Mouse (Mus musculus): ENCODE measurements around the gene Selenof.

The Selenof gene

DNA sequence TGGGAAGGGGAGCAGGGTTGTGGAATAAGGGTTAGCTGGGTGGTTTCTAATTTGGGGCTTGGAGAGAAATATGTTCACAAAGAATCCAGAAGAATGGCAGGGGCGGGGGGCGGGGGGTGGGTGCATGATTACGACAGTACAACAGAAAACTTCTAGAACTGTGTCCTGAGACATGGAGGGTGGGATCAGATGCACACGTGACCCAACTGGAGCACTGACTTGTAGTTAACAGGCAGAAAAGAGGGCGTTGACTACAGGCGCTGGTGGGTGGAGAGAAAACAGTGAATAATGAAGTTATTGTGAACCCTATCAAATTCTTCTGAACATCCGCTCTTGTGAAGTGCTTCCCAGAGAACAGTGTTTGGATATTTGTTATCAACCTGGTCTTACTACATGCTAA is 6.2 kb upstream of the Selenof start:
- DNase-seq (ENCODE audit: low read depth) = no peak

DNA sequence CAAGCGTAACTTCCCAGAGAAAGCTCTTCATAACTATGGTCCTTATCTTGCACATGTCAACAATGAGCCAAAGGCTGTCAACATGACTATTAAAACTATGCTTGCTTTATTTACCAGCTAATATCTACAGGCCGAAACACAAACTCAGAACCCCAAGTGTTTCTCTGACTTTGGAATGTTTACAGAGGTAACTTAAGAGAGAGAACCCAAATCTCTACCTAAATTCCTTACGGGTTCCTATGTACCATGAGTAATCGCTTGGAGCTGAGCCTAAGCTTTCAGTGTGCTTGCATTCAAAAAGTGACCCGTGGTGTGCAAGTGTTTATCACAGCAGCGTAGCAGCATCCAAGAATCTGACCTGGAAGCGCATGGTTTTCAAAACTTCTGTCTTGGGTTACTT is 4.9 kb upstream of the Selenof start:
- DNase-seq (ENCODE audit: low read depth) = no peak

DNA sequence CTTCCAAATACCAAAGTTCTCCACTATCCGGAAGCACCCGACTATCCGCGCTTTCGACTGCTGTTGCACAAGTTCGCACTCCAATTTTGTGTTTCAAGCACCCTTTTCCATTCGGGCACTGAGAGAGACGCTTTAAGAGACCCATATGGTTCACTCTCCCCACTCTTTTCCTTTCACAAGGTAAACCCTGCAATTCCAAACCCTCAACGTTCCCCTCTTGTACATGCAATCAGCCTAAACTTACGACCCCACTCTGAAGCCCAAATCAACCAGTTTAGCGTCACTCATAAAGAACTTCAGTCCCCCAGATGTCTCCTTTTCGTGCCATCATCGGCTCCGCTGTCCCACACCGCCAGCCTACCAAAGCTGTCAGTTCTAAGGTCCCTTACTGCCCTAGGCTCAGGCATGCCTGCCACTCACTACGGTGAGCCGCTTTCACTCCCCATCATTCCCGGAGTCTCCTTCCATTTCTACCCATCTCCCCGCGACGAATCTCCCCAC is 1.2 kb upstream of the Selenof start:
- DNase-seq (ENCODE audit: low read depth) = no peak

DNA sequence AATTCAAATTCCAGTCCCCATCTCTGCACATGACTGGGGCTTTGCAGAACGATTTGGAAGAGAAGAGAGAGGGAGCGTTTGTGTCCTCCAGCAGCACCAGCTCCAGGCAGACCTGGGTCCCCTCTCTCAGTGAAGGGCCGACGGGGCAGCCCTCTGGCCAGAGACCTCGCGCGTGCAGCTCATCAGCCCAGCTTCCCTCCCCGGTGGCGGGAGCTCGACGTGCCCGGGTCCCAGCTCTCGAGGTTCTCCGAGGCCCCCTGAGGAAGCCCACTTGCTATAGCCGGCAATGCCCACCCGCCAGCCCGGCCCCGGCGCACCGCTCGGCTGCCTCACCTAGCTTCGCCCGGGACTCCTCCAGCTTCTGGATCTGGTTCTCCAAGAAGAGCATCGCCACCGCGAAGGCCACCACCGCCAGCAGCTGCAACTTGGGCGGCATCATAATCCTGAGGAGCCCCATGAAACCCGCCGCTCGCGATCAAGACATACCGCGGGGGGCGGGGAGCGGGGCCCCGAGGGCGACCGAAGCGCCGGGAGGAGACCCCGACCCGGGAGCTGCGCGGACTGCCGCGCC is 618 bp upstream of the Selenof start:
- no peak for DNase-seq (ENCODE audit: low read depth)

DNA sequence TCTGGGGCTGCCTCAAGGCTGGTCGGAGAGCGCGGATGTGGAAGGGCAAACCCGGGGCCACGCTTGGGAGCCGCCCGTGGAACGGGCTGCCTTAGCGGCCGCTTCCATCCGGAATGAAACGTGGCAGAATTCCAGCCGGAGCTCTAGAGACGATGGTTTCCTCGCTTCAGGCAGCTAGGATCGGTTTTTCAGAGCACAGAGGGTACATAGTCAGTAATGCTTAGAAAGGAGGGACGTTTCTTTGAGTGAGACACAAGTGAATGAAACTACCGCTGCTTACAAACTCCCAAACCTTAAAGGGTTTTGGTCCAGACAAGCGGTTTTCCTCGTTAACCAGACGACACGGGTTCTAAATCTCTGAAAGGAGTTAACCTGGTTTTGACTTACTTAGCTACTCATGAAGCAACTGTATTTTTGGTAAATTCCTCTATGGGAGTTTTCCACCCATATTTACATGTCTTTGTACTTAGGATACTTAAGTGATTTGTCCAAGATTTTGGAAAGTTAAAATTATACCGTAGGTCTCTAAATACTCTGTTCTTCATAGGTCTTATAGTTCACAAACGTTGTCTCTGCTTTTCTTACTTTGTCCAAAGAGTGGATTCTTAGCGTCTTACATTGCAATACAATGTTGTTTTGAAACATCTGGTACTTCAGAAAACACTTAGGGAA is 848 bp downstream of the Selenof start:
- DNase-seq (ENCODE audit: low read depth) = no peak

DNA sequence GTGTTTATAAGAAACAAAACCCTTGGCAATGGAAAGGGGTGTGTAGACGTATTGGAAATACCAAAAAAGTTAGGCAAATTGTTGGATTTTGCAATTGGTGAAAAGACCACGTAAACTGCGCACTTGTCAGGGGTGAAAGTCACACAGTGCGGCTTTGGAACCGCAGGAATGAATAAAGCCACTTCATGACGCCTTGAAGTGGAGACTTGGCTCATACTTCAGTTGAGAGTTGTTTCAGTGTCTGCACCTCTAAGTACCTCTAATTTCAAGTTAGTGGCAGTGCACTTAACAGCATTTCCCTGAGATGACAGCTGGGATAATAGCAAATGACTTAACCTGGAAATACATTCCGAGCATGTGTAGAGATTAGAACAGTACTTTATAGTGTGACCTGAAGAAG is 4.2 kb downstream of the Selenof start:
- no peak for DNase-seq (ENCODE audit: low read depth)

DNA sequence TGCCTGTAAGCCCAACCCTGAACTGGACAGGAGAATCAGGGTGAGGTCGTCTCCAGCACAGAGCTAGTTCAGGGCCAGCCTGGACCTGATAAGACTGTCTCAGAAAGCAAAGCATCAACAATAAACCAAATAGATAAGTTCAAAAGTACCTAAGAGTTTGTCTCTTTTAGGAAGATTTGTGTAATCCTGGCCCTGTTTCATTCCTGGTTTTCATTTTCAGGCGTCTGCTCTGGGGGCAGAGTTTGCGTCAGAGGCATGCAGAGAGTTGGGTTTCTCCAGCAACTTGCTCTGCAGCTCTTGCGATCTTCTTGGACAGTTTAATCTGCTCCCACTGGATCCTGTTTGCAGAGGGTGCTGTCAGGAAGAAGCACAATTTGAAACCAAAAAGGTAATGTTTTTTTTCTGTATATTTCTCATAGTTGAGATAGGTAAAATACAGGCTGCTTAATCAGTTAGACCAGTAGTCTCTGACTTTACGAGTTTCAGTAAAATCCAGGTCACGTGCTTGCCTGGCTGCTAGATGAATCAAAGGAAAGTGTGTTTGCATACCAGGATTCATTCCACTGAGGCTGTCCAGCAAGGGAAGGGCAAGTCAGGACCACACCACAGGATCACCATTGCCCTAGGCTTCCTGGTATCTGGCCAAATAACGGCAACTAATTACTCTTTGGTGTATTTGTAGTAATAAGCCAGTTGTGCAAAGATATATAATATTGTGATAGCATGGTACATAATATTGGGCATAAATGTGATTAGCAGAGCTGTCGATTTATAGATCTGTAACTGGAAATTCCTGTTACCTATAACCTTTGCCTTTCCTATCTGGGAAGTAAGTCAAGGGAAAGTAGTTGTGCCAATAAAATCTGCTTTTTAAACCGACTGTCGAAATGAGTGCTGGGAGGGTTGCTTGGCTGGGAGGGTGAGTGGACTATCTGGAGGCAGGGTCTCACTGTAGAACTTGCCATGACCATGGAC is 7.5 kb downstream of the Selenof start:
- no peak for DNase-seq (ENCODE audit: low read depth)

DNA sequence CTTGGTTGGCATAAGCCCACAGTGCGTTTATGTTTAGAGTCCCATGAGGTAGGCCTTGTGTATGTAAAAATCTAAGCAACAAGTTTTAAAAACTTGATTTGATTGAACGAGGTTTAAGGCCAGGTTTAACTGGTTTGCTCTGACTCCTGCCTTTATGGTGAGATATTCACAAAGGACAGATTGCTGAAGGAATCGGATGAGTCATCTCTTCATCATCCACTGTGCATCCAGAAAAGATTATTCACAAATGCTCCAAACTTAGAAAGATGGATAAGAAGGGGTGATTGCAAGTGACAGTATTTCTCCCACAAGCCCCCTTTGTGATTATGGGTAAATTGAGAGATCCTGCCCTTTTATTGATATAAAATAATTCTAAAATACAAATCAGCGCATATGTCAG is 8.8 kb downstream of the Selenof start:
- DNase-seq (ENCODE audit: low read depth) = no peak

DNA sequence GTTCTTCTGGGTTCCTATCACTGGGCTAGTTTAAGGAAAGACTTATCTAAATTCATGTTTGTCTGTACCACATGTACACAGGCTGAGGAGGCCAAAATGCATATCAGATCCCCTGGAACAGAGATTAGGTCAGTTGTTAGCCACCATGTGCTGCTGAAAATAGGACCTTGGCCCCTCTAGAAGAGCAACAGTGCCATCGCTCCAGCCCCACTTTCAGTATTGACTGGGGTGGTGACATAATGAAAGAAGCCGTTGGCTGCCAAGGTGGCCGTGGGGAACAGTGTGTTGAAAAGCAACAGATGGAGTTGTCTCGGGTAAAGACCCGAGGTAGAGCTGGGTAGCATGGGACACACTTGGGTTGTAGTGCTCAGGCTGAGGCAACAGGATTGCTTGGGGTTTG is 9.7 kb downstream of the Selenof start:
- DNase-seq (ENCODE audit: low read depth) = no peak

DNA sequence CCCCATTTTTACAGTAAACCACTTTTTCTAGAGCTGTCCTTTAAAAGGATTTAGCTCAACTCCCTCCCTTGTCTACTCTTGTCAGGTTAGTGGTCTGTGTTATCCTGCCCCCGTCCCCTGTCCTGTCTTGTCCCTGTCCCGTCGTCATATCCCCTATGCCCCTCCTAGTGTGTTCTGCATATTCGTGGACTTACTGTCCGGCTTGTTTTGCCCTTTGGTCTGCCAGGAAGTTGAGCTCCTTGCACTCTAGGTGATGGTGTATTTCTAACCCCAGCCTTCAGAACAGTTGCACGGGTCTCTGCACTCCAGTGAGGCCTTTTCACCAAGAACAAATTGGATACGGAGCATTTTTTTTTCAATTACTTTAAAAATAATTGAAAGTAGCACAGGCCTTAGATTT is 10.2 kb downstream of the Selenof start:
- no peak for DNase-seq (ENCODE audit: low read depth)

DNA sequence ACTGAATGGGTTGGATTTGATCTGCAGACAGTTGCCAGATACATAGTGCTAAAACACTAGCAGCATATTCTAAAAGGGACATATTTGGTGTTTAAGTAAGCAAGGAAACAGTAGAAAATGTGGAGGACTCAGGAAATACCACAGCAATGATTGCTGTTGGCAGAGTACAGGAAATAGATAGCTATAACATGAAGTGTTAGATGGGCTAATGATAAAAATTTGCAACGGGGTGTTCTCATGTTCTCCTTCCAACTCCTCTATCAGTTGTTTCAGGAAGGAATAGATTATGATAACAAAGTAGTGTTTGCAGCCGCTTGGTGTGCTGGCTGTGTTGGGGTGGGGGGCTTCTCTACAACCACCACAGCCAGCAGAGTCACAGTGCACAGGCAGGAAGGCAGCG is 11.7 kb downstream of the Selenof start:
- DNase-seq (ENCODE audit: low read depth) = no peak

DNA sequence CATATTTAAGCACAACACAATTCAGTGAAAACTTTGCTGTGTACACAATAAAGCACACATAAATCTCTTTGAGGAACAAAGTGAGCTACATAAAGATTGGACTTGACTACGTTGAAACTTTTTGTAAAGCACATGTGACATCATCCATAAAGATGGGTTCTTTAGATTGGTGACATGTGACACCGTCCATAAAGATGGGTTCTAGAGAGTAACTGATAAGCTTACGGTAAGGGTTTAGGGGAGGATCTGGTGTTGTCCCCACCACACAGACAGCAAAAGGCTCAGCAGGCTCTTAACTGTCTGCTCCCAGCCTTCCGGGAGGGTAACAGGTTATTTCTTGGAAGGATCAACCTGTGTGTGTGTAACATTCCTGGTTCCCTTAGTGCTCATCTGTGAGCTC is 12.2 kb downstream of the Selenof start:
- DNase-seq (ENCODE audit: low read depth) = no peak

DNA sequence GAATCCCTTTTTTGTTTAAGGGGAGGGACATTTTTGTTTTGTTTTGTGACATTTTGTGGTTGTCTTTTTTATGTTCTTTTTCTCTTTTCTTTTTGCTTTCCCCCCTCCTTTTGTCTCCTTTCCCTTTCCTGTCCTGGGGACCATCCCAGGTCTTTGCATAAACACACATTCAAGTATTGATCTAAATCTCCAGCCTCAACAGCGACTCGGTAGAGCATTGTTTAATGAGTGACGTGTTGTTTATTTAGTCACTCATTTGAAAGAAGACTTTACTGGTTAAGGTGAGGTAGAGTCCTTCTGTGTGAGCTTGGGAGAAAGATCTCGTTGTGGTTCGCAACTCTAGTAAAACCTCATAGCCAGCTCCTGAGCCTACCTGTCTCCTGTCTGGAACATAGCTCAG is 13.7 kb downstream of the Selenof start:
- no peak for DNase-seq (ENCODE audit: low read depth)

DNA sequence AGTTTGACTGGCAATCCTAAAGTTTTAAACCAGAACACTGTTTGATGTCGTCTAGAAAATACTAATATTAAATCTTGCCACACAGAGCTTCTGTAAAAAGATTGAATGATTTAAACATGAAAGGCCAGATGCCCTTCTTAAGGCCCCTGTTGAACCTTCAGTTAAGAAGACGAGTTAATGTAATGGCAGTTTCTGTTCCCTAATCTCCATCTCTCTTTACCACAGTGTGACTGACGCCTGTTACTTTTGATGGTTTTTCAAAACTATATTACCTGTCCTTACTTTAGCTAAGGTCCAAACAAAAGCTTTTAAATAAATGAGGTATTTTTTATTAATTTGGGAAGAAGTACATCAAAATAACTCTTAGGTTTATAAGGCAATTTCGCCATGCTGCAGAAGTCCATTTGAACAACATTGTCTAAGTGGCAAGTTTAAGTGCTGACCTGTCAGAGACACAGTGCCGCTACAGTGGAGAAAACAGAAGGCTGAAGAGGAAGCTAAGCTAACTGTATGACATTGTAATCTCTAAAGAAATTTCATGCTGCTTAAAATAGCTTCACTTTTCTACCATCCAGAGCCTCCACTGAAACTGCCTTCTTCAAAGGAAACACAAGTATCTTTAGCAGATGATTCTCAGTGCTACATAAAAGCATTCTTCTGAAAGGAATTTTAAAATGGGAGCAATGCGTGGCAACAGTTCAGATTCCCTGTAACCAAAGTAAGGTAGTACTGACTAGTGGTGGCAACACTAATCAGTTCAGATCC is 14.9 kb downstream of the Selenof start:
- no peak for DNase-seq (ENCODE audit: low read depth)

DNA sequence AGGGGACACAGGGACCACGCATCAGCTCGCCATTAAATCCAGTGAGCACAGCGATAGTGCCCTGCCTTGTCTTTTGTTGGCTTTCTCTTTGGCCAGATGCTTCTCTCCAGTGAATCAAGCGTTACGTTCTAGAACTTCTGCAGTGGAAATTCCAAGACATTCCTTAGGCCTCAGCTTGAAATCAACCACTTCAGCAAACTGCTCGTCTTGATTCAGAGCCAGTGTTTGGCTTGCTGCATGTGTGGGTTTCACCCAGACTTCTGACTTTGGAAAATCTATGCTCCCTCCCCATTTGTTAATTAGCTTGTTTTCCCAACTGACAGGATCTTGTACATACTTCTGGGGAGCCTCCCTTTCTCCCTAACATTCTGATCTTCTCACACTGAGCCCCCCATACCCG is 16.6 kb downstream of the Selenof start:
- no peak for DNase-seq (ENCODE audit: low read depth)

DNA sequence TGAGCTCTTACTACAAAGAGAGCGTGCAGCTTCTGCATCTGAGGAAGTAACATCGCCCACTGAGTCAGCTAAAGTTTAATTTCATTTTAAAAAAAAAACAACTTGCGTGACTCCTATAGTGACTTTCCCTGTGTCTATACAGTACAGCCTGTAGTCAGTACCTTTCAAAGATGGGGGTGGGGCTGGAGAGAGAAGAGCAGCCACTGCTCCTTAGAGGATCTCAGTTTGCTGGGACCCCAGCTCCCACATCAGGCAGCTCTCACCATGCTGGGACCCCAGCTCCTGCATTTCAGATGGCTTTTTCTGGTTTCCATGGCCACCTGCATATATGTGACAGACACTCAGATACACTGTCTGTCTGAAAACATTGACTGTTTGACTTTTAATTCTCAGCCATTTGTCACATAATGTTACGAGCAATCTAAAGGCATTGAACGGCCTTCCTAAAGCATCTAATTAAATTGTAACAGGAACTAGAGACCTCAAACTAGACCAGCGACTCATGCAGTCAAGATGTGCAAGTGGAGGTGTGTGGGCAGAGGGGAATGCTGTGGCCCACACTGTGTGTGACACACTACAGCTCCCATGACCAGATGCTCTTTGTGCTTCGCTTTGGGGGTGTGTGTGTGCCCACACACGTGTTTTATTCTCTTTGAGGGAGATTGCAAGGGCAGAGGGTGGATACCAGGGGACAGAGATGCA is 19.2 kb downstream of the Selenof start:
- no peak for DNase-seq (ENCODE audit: low read depth)

DNA sequence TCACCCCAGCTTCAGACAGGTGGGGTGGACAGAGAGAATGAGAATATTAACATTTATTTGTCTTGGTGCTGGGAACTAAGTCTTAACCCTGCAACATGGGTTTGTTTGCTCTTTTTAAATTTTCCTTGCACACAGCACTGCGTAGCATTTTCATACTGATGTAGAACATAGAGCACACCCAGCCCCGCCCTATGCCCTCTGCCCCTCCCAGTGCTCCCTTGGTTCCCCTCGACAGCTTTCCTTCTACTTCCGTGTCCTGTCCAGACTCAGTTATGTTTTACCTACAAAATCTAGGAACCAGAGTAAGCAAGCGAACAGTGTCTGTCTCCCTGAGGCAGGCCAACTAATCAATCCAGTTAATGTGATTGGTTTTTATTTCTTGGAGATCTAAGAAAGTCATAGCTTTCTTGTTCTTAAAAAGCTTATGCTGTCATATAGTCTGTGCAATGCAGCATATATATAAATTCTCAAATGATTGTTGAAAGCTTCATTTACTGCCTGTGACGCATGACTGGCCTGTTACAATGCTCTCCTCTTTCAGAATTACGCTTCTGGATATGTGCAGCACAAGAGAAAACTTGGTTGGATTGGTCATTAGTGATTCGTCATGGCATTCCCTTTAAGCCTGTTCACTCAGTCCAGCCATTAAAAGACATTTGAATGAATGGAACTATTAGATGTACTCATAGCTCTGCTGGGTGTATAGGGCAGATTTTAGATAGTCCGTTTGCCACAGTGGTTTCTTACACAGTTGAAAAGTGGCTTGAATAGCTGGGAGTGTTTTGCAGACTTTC is 23.1 kb downstream of the Selenof start:
- DNase-seq (ENCODE audit: low read depth) = no peak

DNA sequence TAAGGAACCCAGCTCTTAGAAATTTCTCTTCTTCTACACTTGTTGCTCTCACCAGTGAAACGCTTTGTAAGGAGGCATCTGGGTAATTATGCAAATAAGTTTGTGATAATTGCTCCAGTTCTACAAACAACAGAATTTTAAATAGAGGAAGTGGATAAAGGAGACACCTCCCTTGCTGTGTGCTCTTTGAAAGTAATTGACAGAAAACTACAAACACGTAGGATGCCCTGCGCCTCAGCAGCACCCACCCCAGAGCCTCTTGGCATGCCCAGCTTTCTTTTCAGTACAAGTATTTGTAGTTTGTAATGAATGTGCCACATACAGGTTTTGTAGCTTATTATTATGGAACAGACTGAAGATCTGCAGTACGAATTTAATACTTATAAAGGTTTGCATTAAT is 27.0 kb downstream of the Selenof start:
- no peak for DNase-seq (ENCODE audit: low read depth)

DNA sequence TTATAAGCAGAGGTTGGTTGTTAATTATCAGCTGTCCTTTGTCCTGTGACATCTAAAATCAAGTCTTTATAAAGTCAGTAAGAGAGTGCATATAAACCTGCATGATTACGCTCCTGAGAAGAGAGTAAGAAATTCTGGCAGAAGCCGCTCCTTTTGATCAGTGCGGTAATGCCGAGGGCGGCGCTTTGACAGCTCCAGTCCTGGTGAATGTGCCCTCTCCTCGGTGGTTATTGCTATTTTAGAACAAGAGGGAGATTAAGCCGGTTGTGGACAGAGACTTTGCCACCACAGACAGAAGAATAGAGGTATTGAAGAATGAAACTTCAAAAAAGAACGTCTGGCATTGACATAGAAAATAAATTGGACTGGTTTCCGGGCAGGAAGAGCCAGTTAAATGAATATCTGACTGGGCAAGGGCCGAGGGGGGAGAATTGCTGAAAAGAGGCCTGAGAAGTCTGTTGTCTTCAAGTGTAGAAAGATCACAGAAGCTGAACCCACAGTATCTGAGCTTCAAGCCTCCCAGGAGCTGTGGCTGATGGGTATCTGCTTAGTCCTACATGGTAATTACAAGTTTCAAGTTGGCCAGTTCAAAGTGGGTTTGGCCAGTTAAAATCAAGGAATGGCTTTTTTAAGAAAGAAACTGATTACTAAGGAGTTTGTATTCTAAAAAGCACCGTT is 27.8 kb downstream of the Selenof start:
- no peak for DNase-seq (ENCODE audit: low read depth)

DNA sequence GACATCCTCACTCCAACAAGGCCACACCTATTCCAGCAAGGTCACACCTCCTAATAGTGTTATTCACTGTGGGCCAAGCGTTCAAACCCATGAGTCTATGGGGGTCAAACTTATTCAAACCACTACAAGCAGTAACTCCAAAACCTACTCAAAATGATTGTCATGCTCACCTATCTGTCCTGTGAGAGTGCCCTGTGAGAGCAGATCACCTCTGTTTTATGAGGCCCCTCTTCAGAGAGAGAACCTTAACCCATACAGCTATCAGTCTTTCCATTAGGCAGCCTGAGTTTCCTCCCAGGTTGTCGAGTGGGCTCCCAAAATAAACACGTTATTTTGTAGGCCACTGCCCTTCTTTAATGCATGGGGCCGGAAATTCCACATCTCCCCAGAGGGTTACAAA is 32.3 kb downstream of the Selenof start:
- no peak for DNase-seq (ENCODE audit: low read depth)

All from fibroblast of lung, adult 2 months (primary cell).